Mouse (Mus musculus) G1E (cell line): Measurements from ENCODE around the gene Clint1. TPM values are rescaled to one million over a fixed set of nuclear protein-coding genes. Genes with fewer than 3 reads are reported as not detected.

ENCODE experiments used
- ATAC-seq: 2 replicates; pipeline ENCODE4 v1.8.0; 2016; ENCODE audit warnings: mild to moderate bottlenecking; ENCODE audit not compliant: insufficient number of reproducible peaks, poor library complexity, low FRiP score, severe bottlenecking; ENCODE audit errors: extremely low read depth
- DNase-seq: peaks from one replicate; pipeline ENCODE4 v3.0.0; 2012; ENCODE audit warnings: low spot score
- H3K27me3 ChIP-seq: 2 replicates; pipeline ENCODE4 v1.6.1; 2012; ENCODE audit warnings: mild to moderate bottlenecking, low read length, inconsistent platforms; ENCODE audit not compliant: insufficient read depth
- H3K36me3 ChIP-seq: replicated peaks from 2 replicates; pipeline ENCODE3; 2012; ENCODE audit warnings: mild to moderate bottlenecking, inconsistent platforms
- H3K4me1 ChIP-seq: 2 replicates; pipeline ENCODE4 v1.6.1; 2012; ENCODE audit warnings: low read depth, low read length, inconsistent platforms, mixed read lengths; ENCODE audit not compliant: insufficient read depth
- H3K4me3 ChIP-seq: 2 replicates; pipeline ENCODE4 v1.5.1; 2012; ENCODE audit warnings: low read depth, mild to moderate bottlenecking, inconsistent platforms, low read length, moderate library complexity, mixed read lengths
- H3K9me3 ChIP-seq: replicated peaks from 2 replicates; pipeline ENCODE4 v1.6.1; 2012; ENCODE audit warnings: inconsistent platforms
- CTCF ChIP-seq: IDR thresholded peaks from 2 replicates; pipeline ENCODE4 v1.5.1; 2012; ENCODE audit warnings: low read depth, low read length, inconsistent platforms, mixed read lengths
- GATA1 ChIP-seq: IDR thresholded peaks from 2 replicates; pipeline ENCODE4 v1.6.1; 2012; ENCODE audit warnings: borderline replicate concordance, low read length, inconsistent platforms, mixed read lengths
- GATA2 ChIP-seq: IDR thresholded peaks from 2 replicates; pipeline ENCODE4 v1.6.1; 2012; ENCODE audit warnings: low read depth, low read length, inconsistent platforms, borderline replicate concordance
- POLR2AphosphoS5 ChIP-seq: IDR thresholded peaks from 2 replicates; pipeline ENCODE4 v1.6.1; 2012; ENCODE audit warnings: low read depth, low read length, inconsistent platforms; ENCODE audit not compliant: insufficient replicate concordance
- TAL1 ChIP-seq: conservative IDR thresholded peaks from 2 replicates; pipeline ENCODE4 v1.6.1; 2012; ENCODE audit warnings: low read depth, low read length, inconsistent platforms, mixed read lengths
- polyA plus RNA-seq: library from polyadenylated mRNA; stranded (reverse); fragments of >175 nt; gene quantifications from 2 replicates; pipeline ENCODE4 v1.2.3, GENCODE M21; 2012
- total RNA-seq, 2 experiments: library from RNA; stranded (forward) in 1 of 2; stranded (reverse) in 1 of 2; fragments of 200-1000 nt in 1 of 2; fragments of >200 nt in 1 of 2; fragmentation: Nextera tagmentation in 1 of 2; gene quantifications; 2 replicates each; pipeline ENCODE4 v1.2.3; 2014 to 2017

Gene Clint1
- total and polyA plus RNA-seq, 3 experiments = 112 to 386 (median 259) TPM

- TF ChIP-seq GATA2 (no peak), POLR2AphosphoS5 (no peak), TAL1 (no peak)
- Histone ChIP-seq H3K4me1 (peaks cover 66% of the 10 kb centered on the region), H3K9me3 (no peaks in the 10 kb centered on the region), H3K27me3 (no peaks in the 10 kb centered on the region), H3K4me3 (no peak overlapping the region), H3K36me3 (peaks cover 89% of the 10 kb centered on the region)
- ATAC-seq (no peak), DNase-seq (no peak)
Measured at GRCm38 (mm10) chr11:45885606-45886230, 33.9 kb downstream of the Clint1 start.

- TF ChIP-seq POLR2AphosphoS5 (no peak), GATA1 (no peak), CTCF (no peak), TAL1 (no peak), GATA2 (no peak)
- no peaks in the 10 kb centered on the region for H3K9me3 ChIP-seq
- H3K4me3 ChIP-seq = no peak overlapping the region
- ATAC-seq (no peak), DNase-seq (no peak)
- no peaks in the 10 kb centered on the region for H3K27me3 ChIP-seq
- H3K4me1 ChIP-seq = peaks cover 62% of the 10 kb centered on the region
- peaks cover 94% of the 10 kb centered on the region for H3K36me3 ChIP-seq
Measured at GRCm38 (mm10) chr11:45886596-45886995, 34.7 kb downstream of the Clint1 start.

- no peak for DNase-seq
- no peak overlapping the region for H3K4me3 ChIP-seq
- peaks cover 47% of the 10 kb centered on the region for H3K4me1 ChIP-seq
- no peaks in the 10 kb centered on the region for H3K27me3 ChIP-seq
- H3K36me3 ChIP-seq = peaks cover 99% of the 10 kb centered on the region
- no peak for TF ChIP-seq GATA2
- TF ChIP-seq TAL1 = no peak
- TF ChIP-seq POLR2AphosphoS5 = no peak
- TF ChIP-seq GATA1 = no peak
- no peak for TF ChIP-seq CTCF
- ATAC-seq = no peak
- H3K9me3 ChIP-seq = no peaks in the 10 kb centered on the region
Measured at GRCm38 (mm10) chr11:45888471-45889030, 36.7 kb downstream of the Clint1 start.

- no peaks in the 10 kb centered on the region for H3K27me3 ChIP-seq
- ATAC-seq (no peak), DNase-seq (no peak)
- H3K4me3 ChIP-seq = no peak overlapping the region
- H3K9me3 ChIP-seq = no peaks in the 10 kb centered on the region
- TF ChIP-seq TAL1 = no peak
- no peak for TF ChIP-seq CTCF
- TF ChIP-seq POLR2AphosphoS5 = no peak
- TF ChIP-seq GATA1 = no peak
- no peak for TF ChIP-seq GATA2
- H3K4me1 ChIP-seq = peaks cover 43% of the 10 kb centered on the region
- H3K36me3 ChIP-seq = peaks cover 100% of the 10 kb centered on the region
Measured at GRCm38 (mm10) chr11:45889981-45890380, 38.1 kb downstream of the Clint1 start.

- Histone ChIP-seq H3K4me1 (peaks cover 42% of the 10 kb centered on the region), H3K4me3 (no peak overlapping the region), H3K36me3 (peaks cover 100% of the 10 kb centered on the region), H3K9me3 (no peaks in the 10 kb centered on the region), H3K27me3 (no peaks in the 10 kb centered on the region)
- ATAC-seq (no peak), DNase-seq (no peak)
- TF ChIP-seq GATA2 (no peak), TAL1 (no peak), CTCF (no peak)
Measured at GRCm38 (mm10) chr11:45890423-45890822, 38.6 kb downstream of the Clint1 start.

DNA sequence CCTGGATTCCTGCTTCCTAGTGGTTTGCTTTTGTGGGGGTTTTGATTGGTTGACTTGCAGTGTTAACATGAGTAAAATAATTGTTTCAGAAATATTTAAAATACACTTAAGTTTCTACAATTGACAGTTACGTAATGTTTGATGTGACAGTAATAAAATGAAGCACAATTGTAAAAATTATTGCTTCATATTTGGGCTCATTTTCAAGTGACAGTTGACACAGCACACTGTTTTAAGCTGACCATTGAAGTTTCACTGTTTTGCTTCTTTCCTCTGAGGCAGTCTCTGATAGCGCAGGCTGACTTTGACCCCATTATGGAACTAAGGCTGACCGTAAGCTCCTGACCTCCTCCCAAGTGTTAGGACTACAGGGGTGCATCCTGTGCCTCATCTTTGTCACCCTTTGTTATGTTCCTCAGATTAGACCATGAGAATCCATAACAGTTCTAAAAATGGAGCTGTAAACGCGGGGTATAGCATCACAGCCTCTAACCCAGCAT lies 41.1 kb downstream of the Clint1 start:
- peaks cover 30% of the 10 kb centered on the region for H3K4me1 ChIP-seq
- no peak for ATAC-seq
- no peaks in the 10 kb centered on the region for H3K9me3 ChIP-seq
- TF ChIP-seq GATA1 = no peak
- no peak for TF ChIP-seq TAL1
- TF ChIP-seq GATA2 = no peak
- no peak for TF ChIP-seq POLR2AphosphoS5
- H3K27me3 ChIP-seq = no peaks in the 10 kb centered on the region
- DNase-seq = no peak
- H3K4me3 ChIP-seq = no peak overlapping the region
- H3K36me3 ChIP-seq = peaks cover 99% of the 10 kb centered on the region
